Mouse (Mus musculus): Measurements from ENCODE around the gene Spata21. TPM values are rescaled to one million over a fixed set of nuclear protein-coding genes. Genes with fewer than 3 reads are reported as not detected.

Gene Spata21
- polyA plus RNA-seq, 1 experiment = not detected

GRCm38 (mm10) chr4:141058835-141059234, 29.3 kb upstream of the Spata21 start:
- Histone ChIP-seq H3K9me3 (ENCODE audit: control insufficient read depth, low read length) (no peaks in the 10 kb centered on the region), H3K4me3 (replicated peaks) (no peak overlapping the region), H3K27me3 (ENCODE audit: control insufficient read depth) (no peaks in the 10 kb centered on the region), H3K36me3 (ENCODE audit: control insufficient read depth) (peaks cover 4% of the 10 kb centered on the region), H3K4me1 (ENCODE audit: control insufficient read depth) (peaks cover 18% of the 10 kb centered on the region)
- TF ChIP-seq GATA1 (IDR thresholded peaks at IDR 0.05; ENCODE audit: low read length) (no peak), TAL1 (IDR thresholded peaks at IDR 0.05; ENCODE audit: low read length) (no peak)

DNA sequence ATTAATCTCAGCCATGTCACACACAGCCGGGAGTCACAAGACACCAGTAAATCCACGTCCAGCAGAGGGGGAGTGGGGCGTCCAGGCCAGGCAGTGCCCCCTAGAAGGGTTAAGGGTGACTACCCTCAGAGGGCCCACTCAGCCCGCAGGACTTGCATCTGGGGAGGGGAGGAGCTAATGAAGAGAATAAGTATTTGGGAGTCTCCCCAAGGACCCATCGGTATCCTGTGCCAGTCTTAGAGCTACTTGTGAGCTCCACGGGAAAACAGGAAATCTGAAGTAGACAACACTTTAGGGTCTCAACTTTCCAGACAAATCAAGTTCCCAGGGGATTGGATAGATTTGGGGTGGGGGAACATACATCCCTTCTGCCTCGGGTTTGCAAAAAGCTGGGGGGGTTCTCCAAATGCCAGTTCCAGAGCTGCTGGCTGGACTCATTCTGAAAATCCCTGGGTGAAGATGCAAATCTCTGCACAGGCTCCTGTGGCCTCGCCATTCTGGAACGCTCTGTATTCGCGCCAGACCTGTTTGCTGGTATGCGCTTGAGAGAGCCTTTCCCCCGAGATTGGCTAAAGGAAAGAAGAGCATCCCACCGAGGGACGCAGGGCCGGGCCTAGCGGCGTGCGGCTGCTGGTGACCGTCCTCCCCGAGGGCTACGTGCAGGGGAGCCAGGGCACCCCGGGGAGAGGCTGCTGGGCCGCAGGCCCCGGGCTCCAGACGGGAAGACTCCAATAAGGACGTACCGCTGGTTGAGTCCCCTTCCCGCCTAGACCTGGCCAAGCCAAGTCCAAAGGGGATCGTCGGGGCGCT, 28.3 kb upstream of the Spata21 start:
- Histone ChIP-seq H3K4me3 (replicated peaks) (peak overlapping the region; percentile 88), H3K9me3 (ENCODE audit: control insufficient read depth, low read length) (no peaks in the 10 kb centered on the region), H3K4me1 (ENCODE audit: control insufficient read depth) (peaks cover 19% of the 10 kb centered on the region), H3K27me3 (ENCODE audit: control insufficient read depth) (no peaks in the 10 kb centered on the region), H3K36me3 (ENCODE audit: control insufficient read depth) (peaks cover 11% of the 10 kb centered on the region)
- TF ChIP-seq GATA1 (IDR thresholded peaks at IDR 0.05; ENCODE audit: low read length) (no peak), TAL1 (IDR thresholded peaks at IDR 0.05; ENCODE audit: low read length) (no peak)

- H3K9me3 ChIP-seq (ENCODE audit: control insufficient read depth, low read length) = no peaks in the 10 kb centered on the region
- H3K4me3 ChIP-seq (replicated peaks) = peak within 1 kb of the TSS; percentile 88
- H3K4me1 ChIP-seq (ENCODE audit: control insufficient read depth) = peaks cover 23% of the 10 kb centered on the region
- no peaks in the 10 kb centered on the region for H3K27me3 ChIP-seq (ENCODE audit: control insufficient read depth)
- no peak for TF ChIP-seq TAL1 (IDR thresholded peaks at IDR 0.05; ENCODE audit: low read length)
- H3K36me3 ChIP-seq (ENCODE audit: control insufficient read depth) = peaks cover 19% of the 10 kb centered on the region
Observed at GRCm38 (mm10) chr4:141060426-141061301, 27.5 kb upstream of the Spata21 start, which contains the start of gene Crocc. Gene Crocc (minus strand): TSS chr4:141060550.

GRCm38 (mm10) chr4:141064104-141064659, 24.0 kb upstream of the Spata21 start:
- Histone ChIP-seq H3K9me3 (ENCODE audit: control insufficient read depth, low read length) (no peaks in the 10 kb centered on the region), H3K4me3 (replicated peaks) (no peak overlapping the region), H3K4me1 (ENCODE audit: control insufficient read depth) (peaks cover 39% of the 10 kb centered on the region), H3K27me3 (ENCODE audit: control insufficient read depth) (no peaks in the 10 kb centered on the region), H3K36me3 (ENCODE audit: control insufficient read depth) (peaks cover 54% of the 10 kb centered on the region)
- TF ChIP-seq GATA1 (IDR thresholded peaks at IDR 0.05; ENCODE audit: low read length) (no peak), TAL1 (IDR thresholded peaks at IDR 0.05; ENCODE audit: low read length) (no peak)

DNA sequence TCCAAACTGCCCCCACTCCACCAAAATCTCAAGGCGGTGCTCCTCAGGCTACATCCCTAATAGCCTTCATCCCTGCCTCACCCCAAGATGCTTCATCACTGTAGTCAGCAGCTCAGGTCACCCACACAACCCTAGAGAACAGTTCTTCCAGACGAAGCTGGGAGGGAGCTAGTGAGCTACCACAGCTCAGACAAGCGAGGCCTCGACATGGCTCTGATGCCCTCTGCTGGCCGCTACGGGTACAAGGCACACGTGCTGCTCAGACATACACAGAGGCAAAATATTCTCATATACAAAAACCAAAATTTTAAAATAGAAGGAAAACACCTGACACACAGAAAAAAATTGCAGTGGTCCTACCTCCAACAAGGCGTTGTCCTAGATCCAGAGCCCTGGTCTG, 23.0 kb upstream of the Spata21 start:
- Histone ChIP-seq H3K4me3 (replicated peaks) (no peak overlapping the region), H3K36me3 (ENCODE audit: control insufficient read depth) (peaks cover 64% of the 10 kb centered on the region), H3K27me3 (ENCODE audit: control insufficient read depth) (no peaks in the 10 kb centered on the region), H3K4me1 (ENCODE audit: control insufficient read depth) (peaks cover 42% of the 10 kb centered on the region), H3K9me3 (ENCODE audit: control insufficient read depth, low read length) (no peaks in the 10 kb centered on the region)
- no peak for TF ChIP-seq TAL1 (IDR thresholded peaks at IDR 0.05; ENCODE audit: low read length)
- TF ChIP-seq GATA1 (IDR thresholded peaks at IDR 0.05; ENCODE audit: low read length) = no peak

DNA sequence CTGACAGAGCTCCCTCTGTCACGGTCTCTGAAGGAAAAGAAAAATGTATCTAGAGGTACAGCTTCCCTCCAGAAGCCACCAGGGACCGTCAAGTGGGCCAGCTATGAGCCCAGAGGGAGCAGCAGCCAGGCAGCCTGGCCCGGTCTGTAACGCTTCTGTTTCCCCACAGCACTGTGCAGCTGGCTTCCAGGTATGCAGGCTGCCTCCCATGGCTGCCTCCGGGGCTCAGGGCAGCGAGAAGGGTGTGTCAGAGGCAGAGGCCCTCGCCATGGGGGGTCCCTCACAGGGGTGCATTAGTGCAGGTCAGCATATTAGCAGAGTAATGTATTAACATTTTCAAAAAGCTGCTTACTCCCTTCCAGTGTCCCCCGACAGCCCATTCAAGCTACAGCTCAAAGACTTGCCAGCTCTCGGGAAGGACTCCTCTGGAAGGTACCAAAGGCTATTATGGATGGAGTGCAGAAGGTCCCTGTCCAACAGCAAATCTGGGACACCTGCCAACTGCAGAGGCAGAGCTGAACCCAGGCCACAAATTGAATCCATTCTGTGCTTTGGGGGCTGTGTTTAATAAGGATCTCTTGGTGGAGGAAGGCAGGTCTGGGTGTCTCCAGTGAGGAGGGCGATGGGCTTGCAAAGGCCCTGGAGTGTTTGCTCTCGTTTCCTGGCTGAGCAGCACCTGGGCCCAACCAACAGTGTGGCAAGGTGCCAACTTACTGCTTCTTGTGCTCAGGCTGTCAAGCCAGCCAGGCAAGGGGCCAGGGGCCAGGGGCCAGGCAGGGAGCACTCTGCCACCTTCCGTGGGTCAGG, 21.2 kb upstream of the Spata21 start:
- H3K27me3 ChIP-seq (ENCODE audit: control insufficient read depth) = no peaks in the 10 kb centered on the region
- H3K9me3 ChIP-seq (ENCODE audit: control insufficient read depth, low read length) = no peaks in the 10 kb centered on the region
- H3K36me3 ChIP-seq (ENCODE audit: control insufficient read depth) = peaks cover 82% of the 10 kb centered on the region
- H3K4me3 ChIP-seq (replicated peaks) = no peak overlapping the region
- peaks cover 45% of the 10 kb centered on the region for H3K4me1 ChIP-seq (ENCODE audit: control insufficient read depth)
- no peak for TF ChIP-seq GATA1 (IDR thresholded peaks at IDR 0.05; ENCODE audit: low read length)
- TF ChIP-seq TAL1 (IDR thresholded peaks at IDR 0.05; ENCODE audit: low read length) = no peak

DNA sequence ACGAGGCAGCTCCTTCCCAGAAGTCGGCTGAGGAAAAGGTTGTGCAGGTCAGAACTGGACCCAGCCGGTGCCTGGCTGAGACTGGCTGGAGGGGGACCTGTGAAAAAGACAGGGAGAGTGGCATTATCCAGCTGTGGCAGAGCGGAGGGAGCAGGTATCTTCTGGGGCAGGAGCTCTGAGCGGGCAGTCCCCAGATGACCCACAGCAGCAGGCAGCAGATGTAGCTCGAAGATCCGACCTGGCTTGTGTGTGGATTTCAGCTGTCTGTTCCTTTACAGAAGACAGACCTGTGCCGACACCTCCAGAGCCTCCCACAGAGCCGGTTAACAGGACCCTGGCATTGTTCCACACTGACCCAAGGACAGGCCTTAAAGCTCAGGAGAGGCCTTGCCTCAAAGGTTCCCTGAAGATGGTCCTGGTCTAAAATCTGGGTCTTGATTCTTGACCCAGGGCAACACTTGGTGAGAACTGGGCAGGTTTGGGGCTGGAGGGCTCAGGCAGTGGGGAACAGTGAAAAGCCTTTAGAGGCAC, 20.6 kb upstream of the Spata21 start:
- Histone ChIP-seq H3K36me3 (ENCODE audit: control insufficient read depth) (peaks cover 88% of the 10 kb centered on the region), H3K4me1 (ENCODE audit: control insufficient read depth) (peaks cover 52% of the 10 kb centered on the region), H3K27me3 (ENCODE audit: control insufficient read depth) (no peaks in the 10 kb centered on the region), H3K4me3 (replicated peaks) (no peak overlapping the region), H3K9me3 (ENCODE audit: control insufficient read depth, low read length) (no peaks in the 10 kb centered on the region)
- TF ChIP-seq GATA1 (IDR thresholded peaks at IDR 0.05; ENCODE audit: low read length) (no peak), TAL1 (IDR thresholded peaks at IDR 0.05; ENCODE audit: low read length) (no peak)

DNA sequence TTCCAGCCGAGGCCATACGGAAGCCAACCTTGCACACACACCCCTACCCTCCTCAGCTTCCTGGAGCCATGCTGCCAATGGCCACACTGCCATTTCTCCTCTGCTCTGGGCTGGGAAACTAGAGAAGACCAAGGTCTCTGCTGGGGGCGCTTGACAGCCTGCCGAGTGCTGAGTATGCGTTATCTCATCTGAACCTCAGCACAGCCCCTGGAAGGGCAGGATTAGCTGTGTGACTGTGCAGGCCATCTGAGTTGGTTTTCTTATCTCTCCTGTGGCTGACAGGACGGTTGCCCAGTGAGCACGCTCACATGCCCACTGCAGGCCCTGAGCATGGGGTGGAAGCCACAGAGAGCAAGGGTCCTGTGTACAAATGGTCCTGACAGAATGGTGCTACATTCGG, 19.5 kb upstream of the Spata21 start:
- H3K36me3 ChIP-seq (ENCODE audit: control insufficient read depth) = peaks cover 95% of the 10 kb centered on the region
- H3K27me3 ChIP-seq (ENCODE audit: control insufficient read depth) = no peaks in the 10 kb centered on the region
- no peaks in the 10 kb centered on the region for H3K9me3 ChIP-seq (ENCODE audit: control insufficient read depth, low read length)
- peaks cover 61% of the 10 kb centered on the region for H3K4me1 ChIP-seq (ENCODE audit: control insufficient read depth)
- TF ChIP-seq GATA1 (IDR thresholded peaks at IDR 0.05; ENCODE audit: low read length) = peak; percentile 52
- TF ChIP-seq TAL1 (IDR thresholded peaks at IDR 0.05; ENCODE audit: low read length) = peak; percentile 29; the same call in 1 of the 3 replicates
- H3K4me3 ChIP-seq (replicated peaks) = no peak overlapping the region

Measured in erythroblast, embryonic 14.5 days (primary cell).